In genomic region chr6:114347831-114348754, GRCm38 (mm10) we compare ENCODE assay signal across 11 mouse cellular contexts. TPM values are rescaled to one million over a fixed set of nuclear protein-coding genes. Genes with fewer than 3 reads are reported as not detected.
DNase-seq lines count a peak whose midpoint lies in the region; ATAC-seq and TF ChIP-seq lines count a peak whose summit lies in the region.
"Had no signal": no experiment of that assay in that cellular context is flagged by ENCODE, and none has a peak within 500 bp of the region (broad histone marks: within the 10 kb centered on the region; RNA-seq: fewer than 3 reads in every experiment).

No protein-coding gene starts in this region.

- no peak overlapping the region for H3K9ac ChIP-seq in liver, embryonic 12.5 days
- H3K9ac ChIP-seq: embryonic facial prominence, embryonic 13.5 days; liver, embryonic 13.5 days; stomach, embryonic 15.5 days had no signal

- no peaks in the 10 kb centered on the region for H3K36me3 ChIP-seq in liver, embryonic 12.5 days
- H3K36me3 ChIP-seq: embryonic facial prominence, embryonic 13.5 days; liver, embryonic 13.5 days; stomach, embryonic 15.5 days had no signal

- intact Hi-C loops in left cerebral cortex, adult 2 months (cut with DNase I) = loop anchor here (1.0 to 10.0 kb wide), 4 partner anchors 51 to 577 kb away; no protein-coding TSS in a partner anchor

- peak; percentile 19 to 49 for DNase-seq in kidney, postnatal 4 days
- no peak for DNase-seq in kidney, adult 8-10 months
- peak; percentile 71 to 75 for DNase-seq in left cerebral cortex, adult 2 months (ENCODE audit: extremely low spot score in 1 of 2, low spot score in 2 of 2)
- DNase-seq in right cerebral cortex, adult 18-20 months = peak; percentile 88
- no peak for DNase-seq in cerebellum, adult 2 months
- DNase-seq in urinary bladder, adult 2 months (ENCODE audit: low spot score) = no peak
- DNase-seq: liver, embryonic 13.5 days had no signal

- no peaks in the 10 kb centered on the region for H3K9me3 ChIP-seq in liver, embryonic 12.5 days (replicated peaks)
- H3K9me3 ChIP-seq: embryonic facial prominence, embryonic 13.5 days; liver, embryonic 13.5 days; stomach, embryonic 15.5 days had no signal

- peak; percentile 75 for ATAC-seq in frontal cortex, adult (ENCODE audit: low TSS enrichment)
- no peak for ATAC-seq in liver, embryonic 12.5 days

- H3K4me1 ChIP-seq in cerebellum, adult 2 months (ENCODE audit: control insufficient read depth, insufficient read depth, low read length) = no peaks in the 10 kb centered on the region
- no peaks in the 10 kb centered on the region for H3K4me1 ChIP-seq in liver, embryonic 12.5 days
- H3K4me1 ChIP-seq: liver, embryonic 13.5 days; stomach, embryonic 15.5 days had no signal

- 0 out of 2 replicates have a peak overlapping the region, but pooled peaks have one; percentile 4 for H3K4me3 ChIP-seq in left cerebral cortex, adult 2 months
- no peak overlapping the region for H3K4me3 ChIP-seq in cerebellum, adult 2 months (replicated peaks; ENCODE audit: insufficient read depth, low read depth, low read length)
- H3K4me3 ChIP-seq in liver, embryonic 12.5 days = no peak overlapping the region
- H3K4me3 ChIP-seq: embryonic facial prominence, embryonic 13.5 days; liver, embryonic 13.5 days; stomach, embryonic 15.5 days had no signal

- no peak overlapping the region for H3K4me2 ChIP-seq in liver, embryonic 12.5 days
- H3K4me2 ChIP-seq: embryonic facial prominence, embryonic 13.5 days; liver, embryonic 13.5 days; stomach, embryonic 15.5 days had no signal

- no peaks in the 10 kb centered on the region for H3K27me3 ChIP-seq in cerebellum, adult 2 months (ENCODE audit: control insufficient read depth, insufficient read depth, low read length)
- H3K27me3 ChIP-seq in liver, embryonic 12.5 days (replicated peaks) = peaks cover 7% of the 10 kb centered on the region; the same call in 1 of the 2 replicates
- H3K27me3 ChIP-seq: liver, embryonic 13.5 days; stomach, embryonic 15.5 days had no signal

- no peak for TF ChIP-seq CTCF in left cerebral cortex, adult 2 months (IDR thresholded peaks at IDR 0.05)
- no peak for TF ChIP-seq CTCF in cerebellum, adult 2 months (IDR thresholded peaks at IDR 0.05; ENCODE audit: borderline replicate concordance, insufficient read depth, low read depth, low read length)

- peak overlapping the region; percentile 81 for H3K27ac ChIP-seq in left cerebral cortex, adult 2 months
- no peak overlapping the region for H3K27ac ChIP-seq in cerebellum, adult 2 months (ENCODE audit: insufficient read depth, low read length)
- no peak overlapping the region for H3K27ac ChIP-seq in liver, embryonic 12.5 days
- H3K27ac ChIP-seq: embryonic facial prominence, embryonic 13.5 days; liver, embryonic 13.5 days; stomach, embryonic 15.5 days had no signal

- no peak for TF ChIP-seq POLR2A in cerebellum, adult 2 months (IDR thresholded peaks at IDR 0.05; ENCODE audit: borderline replicate concordance, insufficient read depth, low read length)

- 40% methylated on average over 13 of the region's 13 CpGs for WGBS in cerebellum, adult 2 months
- 40% methylated on average over 13 of the region's 13 CpGs for WGBS in liver, embryonic 12.5 days (ENCODE audit: insufficient replicate concordance)

RNA-seq across cellular contexts. Expression of gene Hrh1, which starts 49.6 kb away (rescaled TPM):
- 10 to 100 TPM; 24.2 to 25.6 TPM for total RNA-seq in left cerebral cortex, adult 2 months (2021)
- polyA plus RNA-seq in cerebellum, adult 2 months (2012; rRNA removed) = 7.4 and 8.1 TPM in 2 replicates
- polyA plus RNA-seq in urinary bladder, adult 2 months (2012; rRNA removed) = 0.88 and 0.96 TPM in 2 replicates
- polyA plus RNA-seq in liver, embryonic 12.5 days (2016; fragmentation: Nextera tagmentation; extraction: Ambion mirVana) = not detected in 2 replicates
- polyA plus RNA-seq: embryonic facial prominence, embryonic 13.5 days; liver, embryonic 13.5 days had no signal

Comparison
In these comparisons a context has a peak if more than half of its experiments do, and no peak if none do; other contexts are left out.
1. DNase-seq: peak in kidney, postnatal 4 days (2 of 2), left cerebral cortex, adult 2 months (2 of 2) and right cerebral cortex, adult 18-20 months (single experiment); none in kidney, adult 8-10 months (0 of 2), cerebellum, adult 2 months (0 of 2) and urinary bladder, adult 2 months (single experiment).